Mouse (Mus musculus): ENCODE data around the gene Pbrm1. TPM values are rescaled to one million over a fixed set of nuclear protein-coding genes. Genes with fewer than 3 reads are reported as not detected.

The Pbrm1 gene
- polyA plus RNA-seq, 1 experiment: 12.8 TPM

GRCm38 (mm10) chr14:31011588-31011987, 7.3 kb upstream of the Pbrm1 start:
- H3K4me3 ChIP-seq (replicated peaks; ENCODE audit: extremely low read depth, low read depth, low read length): no peak overlapping the region
- DNase-seq: no peak
- 91% methylated on average over 3 of the region's 3 CpGs for WGBS
- no peaks in the 10 kb centered on the region for H3K4me1 ChIP-seq (ENCODE audit: control insufficient read depth, insufficient read depth, low read length)
- TF ChIP-seq CTCF (IDR thresholded peaks at IDR 0.05; ENCODE audit: insufficient read depth, low read length) (no peak), POLR2A (IDR thresholded peaks at IDR 0.05; ENCODE audit: borderline replicate concordance, extremely low read depth, low read depth, low read length) (no peak)

DNA sequence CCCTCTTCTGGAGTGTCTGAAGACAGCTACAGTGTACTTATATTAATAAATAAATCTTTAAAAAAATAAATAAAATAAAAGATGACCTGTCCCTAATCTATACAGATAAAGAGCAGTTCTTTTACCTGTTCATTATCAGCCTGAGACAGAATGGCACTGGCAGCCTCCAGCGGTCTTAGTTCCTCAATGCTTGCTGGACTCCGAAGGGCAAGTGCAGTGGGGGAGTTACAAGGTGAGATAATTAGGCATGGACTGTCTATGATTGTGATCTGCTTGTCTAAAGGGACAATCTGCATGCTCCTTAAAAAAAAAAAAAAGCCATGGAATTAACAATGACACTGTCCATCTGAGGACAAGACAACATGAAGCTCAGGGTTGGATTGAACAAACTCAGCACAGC, 5.0 kb upstream of the Pbrm1 start:
- H3K4me3 ChIP-seq (replicated peaks; ENCODE audit: extremely low read depth, low read depth, low read length): no peak overlapping the region
- DNase-seq: no peak
- H3K4me1 ChIP-seq (ENCODE audit: control insufficient read depth, insufficient read depth, low read length): no peaks in the 10 kb centered on the region
- 94% methylated on average over 2 of the region's 2 CpGs for WGBS
- TF ChIP-seq CTCF (IDR thresholded peaks at IDR 0.05; ENCODE audit: insufficient read depth, low read length) (no peak), POLR2A (IDR thresholded peaks at IDR 0.05; ENCODE audit: borderline replicate concordance, extremely low read depth, low read depth, low read length) (no peak)

- TF ChIP-seq CTCF (IDR thresholded peaks at IDR 0.05; ENCODE audit: insufficient read depth, low read length) (no peak), POLR2A (IDR thresholded peaks at IDR 0.05; ENCODE audit: borderline replicate concordance, extremely low read depth, low read depth, low read length) (no peak)
- H3K4me3 ChIP-seq (replicated peaks; ENCODE audit: extremely low read depth, low read depth, low read length): no peak overlapping the region
- no peak for DNase-seq
- H3K4me1 ChIP-seq (ENCODE audit: control insufficient read depth, insufficient read depth, low read length): peaks cover 4% of the 10 kb centered on the region
- WGBS: 83% methylated on average over 1 of the region's 1 CpGs
These were observed 2.9 kb upstream of the Pbrm1 start for GRCm38 (mm10) chr14:31016063-31016462.

- Histone ChIP-seq H3K4me3 (replicated peaks; ENCODE audit: extremely low read depth, low read depth, low read length) (no peak overlapping the region), H3K4me1 (ENCODE audit: control insufficient read depth, insufficient read depth, low read length) (peaks cover 7% of the 10 kb centered on the region)
- 3% methylated on average over 2 of the region's 2 CpGs for WGBS
- TF ChIP-seq CTCF (IDR thresholded peaks at IDR 0.05; ENCODE audit: insufficient read depth, low read length) (peak; percentile 5; the same call in 1 of the 2 replicates), POLR2A (IDR thresholded peaks at IDR 0.05; ENCODE audit: borderline replicate concordance, extremely low read depth, low read depth, low read length) (no peak)
- no peak for DNase-seq
These were observed 1.1 kb upstream of the Pbrm1 start for GRCm38 (mm10) chr14:31017854-31018253.

- under 1% methylated on average over 55 of the region's 56 CpGs for WGBS
- Histone ChIP-seq H3K4me1 (ENCODE audit: control insufficient read depth, insufficient read depth, low read length) (peaks cover 8% of the 10 kb centered on the region), H3K4me3 (replicated peaks; ENCODE audit: extremely low read depth, low read depth, low read length) (peak overlapping the region; percentile 97)
- TF ChIP-seq CTCF (IDR thresholded peaks at IDR 0.05; ENCODE audit: insufficient read depth, low read length) (no peak), POLR2A (IDR thresholded peaks at IDR 0.05; ENCODE audit: borderline replicate concordance, extremely low read depth, low read depth, low read length) (peak; percentile 53; the same call in 1 of the 2 replicates)
- no peak for DNase-seq
These were observed 630 bp downstream of the Pbrm1 start for GRCm38 (mm10) chr14:31019331-31020205.

GRCm38 (mm10) chr14:31022579-31022978, 3.6 kb downstream of the Pbrm1 start:
- no peak for DNase-seq
- no peak overlapping the region for H3K4me3 ChIP-seq (replicated peaks; ENCODE audit: extremely low read depth, low read depth, low read length)
- no peak for TF ChIP-seq POLR2A (IDR thresholded peaks at IDR 0.05; ENCODE audit: borderline replicate concordance, extremely low read depth, low read depth, low read length)
- TF ChIP-seq CTCF (IDR thresholded peaks at IDR 0.05; ENCODE audit: insufficient read depth, low read length): no peak
- WGBS: 15% methylated on average over 1 of the region's 1 CpGs
- H3K4me1 ChIP-seq (ENCODE audit: control insufficient read depth, insufficient read depth, low read length): peaks cover 8% of the 10 kb centered on the region

DNA sequence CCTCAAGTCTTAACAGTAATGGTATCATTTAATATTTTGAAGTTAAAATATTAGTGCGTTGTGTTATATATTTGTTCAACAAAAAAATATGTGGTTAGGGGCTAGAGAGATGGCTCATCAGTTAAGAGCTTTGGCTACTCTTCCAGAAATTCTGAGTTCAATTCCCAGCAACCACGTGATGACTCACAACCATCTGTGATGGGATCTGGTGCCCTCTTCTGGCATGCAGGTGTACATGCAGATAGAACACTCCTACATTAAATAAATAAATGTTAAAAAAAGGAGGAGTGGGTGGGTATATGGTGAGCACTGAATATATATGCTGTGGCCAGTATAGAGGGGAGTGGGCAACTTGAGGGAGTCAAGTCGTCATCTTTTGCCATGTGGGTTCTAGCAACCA, 6.8 kb downstream of the Pbrm1 start:
- no peak for DNase-seq

DNA sequence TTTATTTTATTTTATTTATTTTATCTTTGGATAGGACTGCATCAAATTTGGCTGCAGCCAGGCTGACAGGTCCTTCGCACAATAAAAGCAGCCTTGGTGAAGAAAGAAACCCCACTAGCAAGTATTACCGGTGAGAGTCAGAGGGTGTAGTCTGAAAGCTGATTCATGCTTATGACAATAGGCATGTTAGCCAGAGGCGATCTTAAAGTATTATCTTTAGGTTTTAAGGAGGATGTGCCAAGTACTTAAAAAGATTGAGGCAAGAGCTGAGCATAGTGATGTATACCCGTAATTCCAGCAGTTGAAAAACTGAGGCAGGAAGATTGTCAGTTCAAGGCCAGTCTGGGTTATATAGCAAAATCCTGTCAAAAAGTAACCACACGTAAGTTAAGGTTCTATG, 26.4 kb downstream of the Pbrm1 start:
- 95% methylated on average over 5 of the region's 5 CpGs for WGBS
- H3K4me1 ChIP-seq (ENCODE audit: control insufficient read depth, insufficient read depth, low read length): no peaks in the 10 kb centered on the region
- no peak for DNase-seq
- no peak overlapping the region for H3K4me3 ChIP-seq (replicated peaks; ENCODE audit: extremely low read depth, low read depth, low read length)
- no peak for TF ChIP-seq POLR2A (IDR thresholded peaks at IDR 0.05; ENCODE audit: borderline replicate concordance, extremely low read depth, low read depth, low read length)
- TF ChIP-seq CTCF (IDR thresholded peaks at IDR 0.05; ENCODE audit: insufficient read depth, low read length): no peak

More for the DNA sequence above, 6.8 kb downstream of the Pbrm1 start:
- Histone ChIP-seq H3K4me3 (replicated peaks; ENCODE audit: extremely low read depth, low read depth, low read length) (no peak overlapping the region), H3K4me1 (ENCODE audit: control insufficient read depth, insufficient read depth, low read length) (peaks cover 3% of the 10 kb centered on the region)
- TF ChIP-seq CTCF (IDR thresholded peaks at IDR 0.05; ENCODE audit: insufficient read depth, low read length): no peak
- WGBS: 76% methylated on average over 3 of the region's 3 CpGs

DNA sequence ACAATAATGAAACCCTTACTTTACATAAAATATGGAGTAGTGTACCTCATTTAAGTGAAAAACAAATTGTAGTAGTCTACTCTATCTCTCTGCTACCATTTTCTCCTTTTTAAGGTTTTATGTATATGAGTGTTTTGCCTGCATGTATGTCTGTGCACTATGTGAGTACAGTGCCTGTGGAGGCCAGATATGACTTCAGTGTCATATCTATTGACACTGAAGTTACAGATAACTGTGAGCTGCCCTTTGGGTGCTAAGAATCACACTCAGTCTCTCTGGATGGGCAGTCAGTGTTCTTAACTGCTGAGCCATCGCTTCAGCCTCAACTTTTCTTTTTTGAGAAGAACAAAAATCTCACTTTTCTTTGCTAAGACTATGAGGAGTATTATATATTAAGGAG, 26.9 kb downstream of the Pbrm1 start:
- H3K4me3 ChIP-seq (replicated peaks; ENCODE audit: extremely low read depth, low read depth, low read length): no peak overlapping the region
- 93% methylated on average over 1 of the region's 1 CpGs for WGBS
- TF ChIP-seq CTCF (IDR thresholded peaks at IDR 0.05; ENCODE audit: insufficient read depth, low read length): no peak
- no peak for DNase-seq
- H3K4me1 ChIP-seq (ENCODE audit: control insufficient read depth, insufficient read depth, low read length): no peaks in the 10 kb centered on the region

- TF ChIP-seq CTCF (IDR thresholded peaks at IDR 0.05; ENCODE audit: insufficient read depth, low read length) (0 out of 2 replicates have a peak, but pooled peaks have one; percentile 22), POLR2A (IDR thresholded peaks at IDR 0.05; ENCODE audit: borderline replicate concordance, extremely low read depth, low read depth, low read length) (no peak)
- WGBS: 35% methylated on average over 1 of the region's 1 CpGs
- Histone ChIP-seq H3K4me1 (ENCODE audit: control insufficient read depth, insufficient read depth, low read length) (no peaks in the 10 kb centered on the region), H3K4me3 (replicated peaks; ENCODE audit: extremely low read depth, low read depth, low read length) (no peak overlapping the region)
- DNase-seq: no peak
These were observed 43.3 kb downstream of the Pbrm1 start for GRCm38 (mm10) chr14:31062277-31062676.

All from lung, adult 2 months (tissue).